Mouse (Mus musculus) G1E (cell line): Measurements from ENCODE around the gene Olfr1340.

ENCODE experiments used
- CTCF ChIP-seq: IDR thresholded peaks from 2 replicates; pipeline ENCODE4 v1.5.1; 2012; ENCODE audit warnings: low read depth, low read length, inconsistent platforms, mixed read lengths
- GATA1 ChIP-seq: IDR thresholded peaks from 2 replicates; pipeline ENCODE4 v1.6.1; 2012; ENCODE audit warnings: borderline replicate concordance, low read length, inconsistent platforms, mixed read lengths
- TAL1 ChIP-seq: conservative IDR thresholded peaks from 2 replicates; pipeline ENCODE4 v1.6.1; 2012; ENCODE audit warnings: low read depth, low read length, inconsistent platforms, mixed read lengths

GRCm38 (mm10) chr4:118708086-118708485 lies 11.9 kb upstream of the Olfr1340 start:
- TF ChIP-seq CTCF (no peak), TAL1 (no peak), GATA1 (no peak)
